Mouse (Mus musculus) intestine, embryonic 14.5 days (tissue): Measurements from ENCODE around the gene Dgcr8. TPM values are rescaled to one million over a fixed set of nuclear protein-coding genes. Genes with fewer than 3 reads are reported as not detected.

Experiments used
- ATAC-seq: fragments of 200-750 bp; cut with Nextera tagmentation; replicated peaks from 2 replicates; pipeline ENCODE4 v1.8.0; 2017; ENCODE audit warnings: low read depth, moderate number of reproducible peaks, moderate TSS enrichment, moderate library complexity; ENCODE audit not compliant: low FRiP score, low TSS enrichment
- DNase-seq: peaks from one replicate; pipeline ENCODE4 v3.0.0-alpha.2; 2018; ENCODE audit warnings: low spot score
- H3K27ac ChIP-seq: fragments of 300-500 bp; sonication (generic); 2 replicates; pipeline ENCODE4 v1.5.1; 2014; ENCODE audit warnings: low read depth, mild to moderate bottlenecking, control low read depth
- H3K27me3 ChIP-seq: fragments of 300-500 bp; sonication (generic); replicated peaks from 2 replicates; pipeline ENCODE4 v1.6.1; 2014; ENCODE audit warnings: low read length, control low read depth; ENCODE audit not compliant: control insufficient read depth, insufficient read depth
- H3K36me3 ChIP-seq: fragments of 300-500 bp; sonication (generic); 2 replicates; pipeline ENCODE4 v1.6.1; 2014; ENCODE audit warnings: low read length, control low read depth; ENCODE audit not compliant: control insufficient read depth, insufficient read depth
- H3K4me1 ChIP-seq: fragments of 300-500 bp; sonication (generic); replicated peaks from 2 replicates; pipeline ENCODE4 v1.6.1; 2014; ENCODE audit warnings: low read length, control low read depth, mixed read lengths; ENCODE audit not compliant: control insufficient read depth, insufficient read depth
- H3K4me2 ChIP-seq: fragments of 300-500 bp; sonication (generic); 2 replicates; pipeline ENCODE4 v1.6.1; 2014; ENCODE audit warnings: low read length
- H3K4me3 ChIP-seq: fragments of 300-500 bp; sonication (generic); 2 replicates; pipeline ENCODE4 v1.5.1; 2014; ENCODE audit warnings: low read depth, low read length, control low read depth, mixed read lengths
- H3K9ac ChIP-seq: fragments of 300-500 bp; sonication (generic); 2 replicates; pipeline ENCODE4 v1.6.1; 2014; ENCODE audit warnings: mild to moderate bottlenecking, low read length
- H3K9me3 ChIP-seq: fragments of 300-500 bp; sonication (generic); 2 replicates; pipeline ENCODE4 v1.6.1; 2016; ENCODE audit warnings: low read length, control low read depth; ENCODE audit not compliant: control insufficient read depth
- WGBS: fragments of 180-500 bp; shearing (Covaris S2); extraction: QIAGEN DNeasy Blood & Tissue Kit; methylation state at CpG from one replicate; pipeline ENCODE4 v1.1.7; 2014; 5-methylcytosine and 5-hydroxymethylcytosine counted together
- polyA plus RNA-seq: library from polyadenylated mRNA; unstranded; fragments of >200 nt; fragmentation: Nextera tagmentation; extraction: Ambion mirVana; gene quantifications from 2 replicates; pipeline ENCODE4 v1.2.1, GENCODE M21; 2014

Gene Dgcr8
- 37.5 and 39.4 TPM in 2 replicates for polyA plus RNA-seq

DNA sequence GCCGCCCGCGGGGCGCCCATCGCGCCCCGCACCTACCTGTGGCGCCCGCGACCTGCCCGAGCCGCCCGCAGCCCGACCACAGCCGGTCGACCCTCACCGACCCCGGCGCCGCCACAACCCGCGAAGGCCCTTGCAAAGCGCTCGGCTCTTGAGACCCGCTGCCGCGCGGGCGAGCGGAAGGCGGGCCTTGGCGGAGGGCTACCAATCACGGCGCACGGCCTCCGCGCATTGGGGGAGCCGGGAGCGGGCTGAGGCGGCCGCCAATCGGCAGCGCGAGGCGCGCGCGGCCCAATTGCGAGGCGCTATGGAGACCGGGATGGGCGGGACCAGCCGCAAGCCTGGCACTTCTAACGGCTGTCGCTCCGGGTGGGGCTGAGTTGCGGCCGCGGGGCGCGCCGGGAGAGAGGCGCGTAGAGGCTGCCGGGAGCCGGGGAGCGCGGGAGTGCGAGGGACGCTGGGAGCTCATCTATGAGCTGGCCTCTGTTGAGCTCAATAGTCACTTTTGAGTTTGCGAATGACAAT is at the start of gene Dgcr8:
Gene Dgcr8 (minus strand): TSS at position 180 of the 522 bp plus-strand sequence.
- Histone ChIP-seq H3K4me1 (peaks cover 21% of the 10 kb centered on the region), H3K9me3 (no peaks in the 10 kb centered on the region), H3K4me2 (peak within 1 kb of the TSS; percentile 99), H3K4me3 (peak within 1 kb of the TSS; percentile 97), H3K27me3 (no peaks in the 10 kb centered on the region), H3K9ac (peak within 1 kb of the TSS; percentile 96), H3K27ac (peak within 1 kb of the TSS; percentile 87), H3K36me3 (peaks cover 33% of the 10 kb centered on the region)
- DNase-seq (peak; percentile 93), ATAC-seq (peak; percentile 99)
- under 1% methylated on average over 64 of the region's 71 CpGs for WGBS

GRCm38 (mm10) chr16:18337261-18337660 is 48.2 kb upstream of the Dgcr8 start:
- no peak for ATAC-seq
- H3K27ac ChIP-seq: no peak overlapping the region

GRCm38 (mm10) chr16:18335981-18336380 is 46.9 kb upstream of the Dgcr8 start:
- no peak for ATAC-seq
- no peaks in the 10 kb centered on the region for H3K9me3 ChIP-seq
- no peak for DNase-seq
- H3K27me3 ChIP-seq: no peaks in the 10 kb centered on the region
- 90% methylated on average over 3 of the region's 3 CpGs for WGBS
- no peak overlapping the region for H3K27ac ChIP-seq
- no peaks in the 10 kb centered on the region for H3K4me1 ChIP-seq
- H3K36me3 ChIP-seq: no peaks in the 10 kb centered on the region
- no peak overlapping the region for H3K9ac ChIP-seq
- no peak overlapping the region for H3K4me2 ChIP-seq
- H3K4me3 ChIP-seq: no peak overlapping the region

More at GRCm38 (mm10) chr16:18337261-18337660, 48.2 kb upstream of the Dgcr8 start:
- 91% methylated on average over 4 of the region's 4 CpGs for WGBS
- Histone ChIP-seq H3K27me3 (no peaks in the 10 kb centered on the region), H3K36me3 (no peaks in the 10 kb centered on the region), H3K4me2 (no peak overlapping the region), H3K4me3 (no peak overlapping the region), H3K9ac (no peak overlapping the region), H3K9me3 (no peaks in the 10 kb centered on the region), H3K4me1 (0 out of 2 replicates have a peak, but pooled peaks cover 2% of the 10 kb centered on the region)
- DNase-seq: no peak

DNA sequence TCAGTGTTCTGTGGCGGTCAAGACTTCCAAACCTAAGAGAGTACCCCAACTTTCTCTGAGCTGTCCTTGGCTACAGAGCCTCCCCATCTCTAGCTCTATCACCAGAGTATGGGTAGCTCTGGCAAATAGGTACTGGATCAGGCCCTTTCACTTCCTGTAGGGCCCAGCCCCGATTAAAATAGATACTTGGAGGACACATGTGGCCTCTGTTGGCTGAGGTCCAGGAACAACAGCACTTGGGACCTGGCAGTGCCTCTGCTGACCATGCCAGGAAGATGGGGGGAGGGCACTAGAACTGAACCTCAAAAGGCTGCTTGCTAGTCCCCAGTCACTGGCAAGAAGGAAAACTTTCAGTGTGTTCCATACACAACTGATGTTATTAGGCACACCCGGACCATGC is 44.9 kb upstream of the Dgcr8 start:
- whole genome bisulfite sequencing: 79% methylated on average over 3 of the region's 3 CpGs

DNA sequence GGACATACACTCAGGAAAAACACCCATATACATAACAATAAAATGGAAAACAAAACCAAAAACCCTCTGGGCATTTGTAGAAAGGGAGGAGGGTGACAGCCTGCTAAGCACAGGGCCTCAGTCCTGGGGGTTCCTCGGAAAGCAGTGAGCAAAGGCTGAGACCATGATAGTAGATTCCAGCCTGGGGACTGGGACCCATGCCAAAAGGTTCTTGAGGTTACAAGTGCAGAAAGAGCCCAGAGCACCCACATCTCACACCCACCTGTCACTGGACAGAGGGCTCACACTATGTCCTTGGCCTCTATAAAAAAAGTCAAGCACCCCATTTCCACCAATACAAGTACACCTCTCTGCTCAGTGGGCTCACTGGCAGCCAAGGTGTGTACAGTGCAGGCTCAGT is 39.5 kb upstream of the Dgcr8 start:
- Histone ChIP-seq H3K9ac (no peak overlapping the region), H3K4me1 (no peaks in the 10 kb centered on the region), H3K27ac (no peak overlapping the region), H3K4me2 (no peak overlapping the region), H3K27me3 (no peaks in the 10 kb centered on the region), H3K36me3 (no peaks in the 10 kb centered on the region), H3K4me3 (no peak overlapping the region), H3K9me3 (no peaks in the 10 kb centered on the region)
- 63% methylated on average over 1 of the region's 1 CpGs for WGBS
- ATAC-seq: no peak
- DNase-seq: no peak

More for the DNA sequence above, 44.9 kb upstream of the Dgcr8 start:
- Histone ChIP-seq H3K4me2 (no peak overlapping the region), H3K4me1 (no peaks in the 10 kb centered on the region), H3K4me3 (no peak overlapping the region), H3K27me3 (no peaks in the 10 kb centered on the region), H3K27ac (no peak overlapping the region), H3K9me3 (no peaks in the 10 kb centered on the region), H3K9ac (no peak overlapping the region), H3K36me3 (no peaks in the 10 kb centered on the region)
- ATAC-seq (no peak), DNase-seq (no peak)

DNA sequence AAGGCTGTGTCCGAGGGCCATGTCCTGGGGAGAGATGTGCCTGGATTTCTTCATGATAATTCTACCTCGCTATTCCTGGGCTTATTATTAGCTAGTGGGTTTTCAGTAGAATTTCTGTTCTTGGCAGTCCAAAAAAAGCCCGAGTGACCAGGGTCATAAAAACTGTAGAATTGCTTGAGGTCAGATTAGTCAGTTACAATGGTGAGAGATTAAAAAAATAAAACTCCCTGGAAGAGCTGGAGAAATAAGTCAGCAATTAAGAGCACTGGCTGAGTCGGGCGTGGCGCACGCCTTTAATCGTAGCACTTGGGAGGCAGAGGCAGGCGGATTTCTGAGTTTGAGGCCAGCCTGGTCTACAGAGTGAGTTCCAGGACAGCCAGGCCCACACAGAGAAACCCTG is 38.9 kb upstream of the Dgcr8 start:
- H3K4me3 ChIP-seq: no peak overlapping the region
- 88% methylated on average over 9 of the region's 9 CpGs for WGBS
- no peak for ATAC-seq
- no peak overlapping the region for H3K27ac ChIP-seq
- no peak overlapping the region for H3K4me2 ChIP-seq
- H3K27me3 ChIP-seq: no peaks in the 10 kb centered on the region
- no peaks in the 10 kb centered on the region for H3K36me3 ChIP-seq
- DNase-seq: no peak
- no peaks in the 10 kb centered on the region for H3K4me1 ChIP-seq
- H3K9ac ChIP-seq: no peak overlapping the region
- H3K9me3 ChIP-seq: no peaks in the 10 kb centered on the region

- no peak overlapping the region for H3K27ac ChIP-seq
- no peaks in the 10 kb centered on the region for H3K36me3 ChIP-seq
- no peak overlapping the region for H3K4me2 ChIP-seq
- 61% methylated on average over 4 of the region's 4 CpGs for WGBS
- DNase-seq (no peak), ATAC-seq (no peak)
- no peaks in the 10 kb centered on the region for H3K27me3 ChIP-seq
- no peak overlapping the region for H3K9ac ChIP-seq
- no peaks in the 10 kb centered on the region for H3K4me1 ChIP-seq
- H3K4me3 ChIP-seq: no peak overlapping the region
- no peaks in the 10 kb centered on the region for H3K9me3 ChIP-seq
Measured at GRCm38 (mm10) chr16:18325741-18326140, 36.7 kb upstream of the Dgcr8 start.

DNA sequence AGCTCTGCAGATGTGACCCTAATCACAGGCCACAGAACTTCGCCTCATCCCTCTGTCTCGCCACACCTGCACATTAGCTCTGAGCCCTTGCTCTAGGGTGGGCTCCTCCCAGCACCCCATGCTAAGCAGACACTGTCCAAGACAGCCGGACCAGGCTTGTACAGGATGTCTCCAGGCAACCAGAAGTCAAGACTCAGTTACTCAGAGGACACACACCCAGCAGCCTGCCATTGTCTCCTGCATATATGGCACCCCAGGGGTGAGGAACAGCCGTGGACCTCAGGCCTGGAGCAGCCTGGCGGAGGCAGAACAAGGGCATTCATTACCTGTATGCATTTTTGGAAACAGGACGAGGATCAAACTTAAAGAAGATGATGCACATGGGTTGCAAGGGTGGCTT is 35.0 kb upstream of the Dgcr8 start:
- Histone ChIP-seq H3K4me2 (no peak overlapping the region), H3K4me1 (no peaks in the 10 kb centered on the region), H3K9ac (no peak overlapping the region), H3K9me3 (no peaks in the 10 kb centered on the region), H3K4me3 (no peak overlapping the region), H3K36me3 (no peaks in the 10 kb centered on the region), H3K27ac (no peak overlapping the region), H3K27me3 (no peaks in the 10 kb centered on the region)
- 86% methylated on average over 6 of the region's 6 CpGs for WGBS
- no peak for ATAC-seq
- DNase-seq: no peak

DNA sequence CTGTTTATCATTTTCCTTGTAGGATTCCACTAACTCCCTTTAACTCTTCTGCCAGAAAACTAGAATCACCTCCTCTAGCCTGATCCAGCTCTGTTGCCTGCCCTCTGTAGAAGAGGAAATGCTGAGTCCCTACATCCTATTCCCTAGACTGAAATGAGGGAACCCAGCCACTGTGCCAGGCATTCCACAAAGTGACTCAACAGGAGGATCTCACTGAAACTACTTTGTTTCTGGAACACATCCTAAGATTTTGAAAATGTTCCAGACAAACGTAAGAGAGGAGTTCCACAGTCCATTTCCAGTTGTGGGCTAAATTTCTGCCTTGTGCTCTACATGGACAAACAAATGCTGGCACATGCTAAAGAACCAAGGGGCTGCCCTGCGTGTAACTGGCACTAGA is 34.4 kb upstream of the Dgcr8 start:
- no peaks in the 10 kb centered on the region for H3K27me3 ChIP-seq
- H3K4me3 ChIP-seq: no peak overlapping the region
- H3K4me2 ChIP-seq: no peak overlapping the region
- ATAC-seq: no peak
- H3K4me1 ChIP-seq: no peaks in the 10 kb centered on the region
- DNase-seq: no peak
- 78% methylated on average over 2 of the region's 2 CpGs for WGBS
- no peaks in the 10 kb centered on the region for H3K9me3 ChIP-seq
- no peak overlapping the region for H3K9ac ChIP-seq
- H3K36me3 ChIP-seq: no peaks in the 10 kb centered on the region
- H3K27ac ChIP-seq: no peak overlapping the region
